Mouse (Mus musculus) forebrain, postnatal 0 days (tissue): ENCODE results near the gene Map3k4. TPM values are rescaled to one million over a fixed set of nuclear protein-coding genes. Genes with fewer than 3 reads are reported as not detected.

ENCODE experiments used
- ATAC-seq: fragments of 200-750 bp; cut with Nextera tagmentation; 2 replicates; pipeline ENCODE4 v1.8.0; 2017; ENCODE audit warnings: mild to moderate bottlenecking, moderate library complexity
- DNase-seq: peaks from one replicate; pipeline ENCODE4 v3.0.0-alpha.2; 2015
- H3K27ac ChIP-seq: fragments of 300-500 bp; sonication (generic); 2 replicates; pipeline ENCODE4 v1.5.1; 2014; ENCODE audit warnings: low read depth, mild to moderate bottlenecking, antibody characterized with exemption, low read length, moderate library complexity, mixed read lengths
- H3K27me3 ChIP-seq: fragments of 300-500 bp; sonication (generic); 2 replicates; pipeline ENCODE4 v1.6.1; 2014; ENCODE audit warnings: mild to moderate bottlenecking, low read length, mixed read lengths; ENCODE audit not compliant: insufficient read depth
- H3K36me3 ChIP-seq: fragments of 300-500 bp; sonication (generic); 2 replicates; pipeline ENCODE4 v1.6.1; 2014; ENCODE audit warnings: mild to moderate bottlenecking, moderate library complexity; ENCODE audit not compliant: insufficient read depth
- H3K4me1 ChIP-seq: fragments of 300-500 bp; sonication (generic); 2 replicates; pipeline ENCODE4 v1.6.1; 2014; ENCODE audit warnings: antibody characterized with exemption; ENCODE audit not compliant: insufficient read depth
- H3K4me2 ChIP-seq: fragments of 300-500 bp; sonication (generic); 2 replicates; pipeline ENCODE4 v1.6.1; 2014; ENCODE audit warnings: low read depth, mild to moderate bottlenecking, moderate library complexity
- H3K4me3 ChIP-seq: fragments of 300-500 bp; sonication (generic); 2 replicates; pipeline ENCODE4 v1.5.1; 2014; ENCODE audit warnings: low read depth, low read length, mixed read lengths
- H3K9ac ChIP-seq: fragments of 300-500 bp; sonication (generic); 2 replicates; pipeline ENCODE4 v1.6.1; 2014; ENCODE audit warnings: mild to moderate bottlenecking
- H3K9me3 ChIP-seq: fragments of 300-500 bp; sonication (generic); 2 replicates; pipeline ENCODE4 v1.6.1; 2016; ENCODE audit warnings: low read length
- CTCF ChIP-seq: sonication (generic); IDR thresholded peaks from 2 replicates; pipeline ENCODE4 v1.5.1; 2016; ENCODE audit warnings: antibody characterized with exemption, control low read depth, low read depth
- WGBS: fragments of 180-500 bp; shearing (Covaris S2); extraction: QIAGEN DNeasy Blood & Tissue Kit; methylation state at CpG from one replicate; pipeline ENCODE4 v1.1.7; 2014; 5-methylcytosine and 5-hydroxymethylcytosine counted together
- polyA plus RNA-seq: library from polyadenylated mRNA; unstranded; fragments of >200 nt; fragmentation: Nextera tagmentation; extraction: Ambion mirVana; gene quantifications from 2 replicates; pipeline ENCODE4 v1.2.1, GENCODE M21; 2015
- total RNA-seq: library from RNA; depleted of rRNA; stranded (reverse); fragments of >200 nt; gene quantifications from 2 replicates; pipeline ENCODE4 v1.2.3, GENCODE M21; 2014

Map3k4 gene
- total and polyA plus RNA-seq, 2 experiments from 2014 or later, result 35.1 to 35.3 TPM

GRCm38 (mm10) chr17:12232724-12233123 lies 85.9 kb downstream of the Map3k4 start:
- peaks cover 64% of the 10 kb centered on the region for H3K36me3 ChIP-seq
- ATAC-seq (no peak), DNase-seq (no peak)
- no peak overlapping the region for H3K9ac ChIP-seq
- no peaks in the 10 kb centered on the region for H3K9me3 ChIP-seq
- H3K4me2 ChIP-seq, result no peak overlapping the region
- TF ChIP-seq CTCF, result no peak
- no peak overlapping the region for H3K4me3 ChIP-seq
- peaks cover 5% of the 10 kb centered on the region; the same call in 1 of the 2 replicates for H3K4me1 ChIP-seq
- no peaks in the 10 kb centered on the region for H3K27me3 ChIP-seq
- 89% methylated on average over 6 of the region's 6 CpGs for WGBS
- H3K27ac ChIP-seq, result no peak overlapping the region

- no peaks in the 10 kb centered on the region for H3K9me3 ChIP-seq
- H3K27me3 ChIP-seq, result no peaks in the 10 kb centered on the region
- TF ChIP-seq CTCF, result no peak
- H3K27ac ChIP-seq, result peak overlapping the region; percentile 76
- no peak overlapping the region for H3K9ac ChIP-seq
- 93% methylated on average over 7 of the region's 7 CpGs for WGBS
- DNase-seq (no peak), ATAC-seq (no peak)
- peaks cover 72% of the 10 kb centered on the region for H3K36me3 ChIP-seq
- H3K4me1 ChIP-seq, result peaks cover 5% of the 10 kb centered on the region; the same call in 1 of the 2 replicates
- no peak overlapping the region for H3K4me3 ChIP-seq
- H3K4me2 ChIP-seq, result no peak overlapping the region
These were observed 87.5 kb downstream of the Map3k4 start for GRCm38 (mm10) chr17:12231087-12231486.

GRCm38 (mm10) chr17:12230167-12230566 lies 88.4 kb downstream of the Map3k4 start:
- H3K9me3 ChIP-seq, result no peaks in the 10 kb centered on the region
- H3K27me3 ChIP-seq, result no peaks in the 10 kb centered on the region
- peak; percentile 84 for DNase-seq
- peaks cover 5% of the 10 kb centered on the region; the same call in 1 of the 2 replicates for H3K4me1 ChIP-seq
- peak; percentile 97 for ATAC-seq
- TF ChIP-seq CTCF, result no peak
- H3K4me3 ChIP-seq, result no peak overlapping the region
- peak overlapping the region; percentile 76 for H3K27ac ChIP-seq
- peaks cover 64% of the 10 kb centered on the region for H3K36me3 ChIP-seq
- H3K9ac ChIP-seq, result 0 out of 2 replicates have a peak overlapping the region, but pooled peaks have one; percentile 28
- H3K4me2 ChIP-seq, result no peak overlapping the region
- 62% methylated on average over 6 of the region's 6 CpGs for WGBS

- 0 out of 2 replicates have a peak overlapping the region, but pooled peaks have one; percentile 28 for H3K9ac ChIP-seq
- peak; percentile 81 for ATAC-seq
- H3K36me3 ChIP-seq, result peaks cover 60% of the 10 kb centered on the region
- H3K4me1 ChIP-seq, result peaks cover 5% of the 10 kb centered on the region; the same call in 1 of the 2 replicates
- H3K9me3 ChIP-seq, result no peaks in the 10 kb centered on the region
- no peak overlapping the region for H3K4me2 ChIP-seq
- no peak for DNase-seq
- no peak overlapping the region for H3K4me3 ChIP-seq
- no peak for TF ChIP-seq CTCF
- H3K27me3 ChIP-seq, result no peaks in the 10 kb centered on the region
- H3K27ac ChIP-seq, result peak overlapping the region; percentile 76
- 57% methylated on average over 9 of the region's 9 CpGs for WGBS
These were observed 88.8 kb downstream of the Map3k4 start for GRCm38 (mm10) chr17:12229756-12230155.

GRCm38 (mm10) chr17:12228471-12228870 lies 90.1 kb downstream of the Map3k4 start:
- peaks cover 56% of the 10 kb centered on the region for H3K36me3 ChIP-seq
- H3K4me3 ChIP-seq, result no peak overlapping the region
- no peaks in the 10 kb centered on the region for H3K9me3 ChIP-seq
- ATAC-seq (no peak), DNase-seq (no peak)
- peaks cover 5% of the 10 kb centered on the region; the same call in 1 of the 2 replicates for H3K4me1 ChIP-seq
- 95% methylated on average over 7 of the region's 7 CpGs for whole genome bisulfite sequencing
- H3K4me2 ChIP-seq, result no peak overlapping the region
- no peak overlapping the region for H3K9ac ChIP-seq
- no peak for TF ChIP-seq CTCF
- H3K27me3 ChIP-seq, result no peaks in the 10 kb centered on the region
- H3K27ac ChIP-seq, result no peak overlapping the region

GRCm38 (mm10) chr17:12228001-12228400 lies 90.6 kb downstream of the Map3k4 start:
- no peaks in the 10 kb centered on the region for H3K9me3 ChIP-seq
- ATAC-seq, result no peak
- WGBS, result 81% methylated on average over 10 of the region's 10 CpGs

GRCm38 (mm10) chr17:12226551-12226950 lies 92.0 kb downstream of the Map3k4 start:
- Histone ChIP-seq H3K36me3 (peaks cover 44% of the 10 kb centered on the region), H3K4me2 (no peak overlapping the region), H3K9ac (no peak overlapping the region), H3K4me1 (peaks cover 5% of the 10 kb centered on the region; the same call in 1 of the 2 replicates), H3K27me3 (no peaks in the 10 kb centered on the region), H3K27ac (no peak overlapping the region), H3K4me3 (no peak overlapping the region), H3K9me3 (no peaks in the 10 kb centered on the region)
- DNase-seq, result peak; percentile 40
- no peak for ATAC-seq
- WGBS, result 67% methylated on average over 12 of the region's 12 CpGs
- peak; percentile 69 for TF ChIP-seq CTCF

More at GRCm38 (mm10) chr17:12228001-12228400, 90.6 kb downstream of the Map3k4 start:
- H3K4me3 ChIP-seq, result no peak overlapping the region
- H3K4me1 ChIP-seq, result peaks cover 5% of the 10 kb centered on the region; the same call in 1 of the 2 replicates
- no peak for TF ChIP-seq CTCF
- H3K27me3 ChIP-seq, result no peaks in the 10 kb centered on the region
- H3K36me3 ChIP-seq, result peaks cover 51% of the 10 kb centered on the region
- H3K9ac ChIP-seq, result no peak overlapping the region
- no peak for DNase-seq
- no peak overlapping the region for H3K4me2 ChIP-seq
- no peak overlapping the region for H3K27ac ChIP-seq
